Mouse (Mus musculus): ENCODE results near the gene Mdm4.

The Mdm4 gene

GRCm38 (mm10) chr1:132947811-132948210 is 82.5 kb downstream of the Mdm4 start:
- DNase-seq (ENCODE audit: low spot score in 2 of 2): no peak

GRCm38 (mm10) chr1:132945826-132946225 is 84.5 kb downstream of the Mdm4 start:
- no peak for DNase-seq (ENCODE audit: low spot score in 2 of 2)

- no peak for DNase-seq (ENCODE audit: low spot score in 2 of 2)
Observed at GRCm38 (mm10) chr1:132938975-132939374, 91.4 kb downstream of the Mdm4 start.

GRCm38 (mm10) chr1:132937296-132938030 is 92.9 kb downstream of the Mdm4 start:
- no peak for DNase-seq (ENCODE audit: low spot score in 2 of 2)

GRCm38 (mm10) chr1:132934856-132935255 is 95.5 kb downstream of the Mdm4 start:
- DNase-seq (ENCODE audit: low spot score in 2 of 2): peak; percentile 56 to 67

GRCm38 (mm10) chr1:132932421-132932820 is 97.9 kb downstream of the Mdm4 start:
- no peak for DNase-seq (ENCODE audit: low spot score in 2 of 2)

GRCm38 (mm10) chr1:132930291-132930690 is 100.1 kb downstream of the Mdm4 start:
- no peak for DNase-seq (ENCODE audit: low spot score in 2 of 2)

- no peak for DNase-seq (ENCODE audit: low spot score in 2 of 2)
Observed at GRCm38 (mm10) chr1:132928907-132929250, 101.5 kb downstream of the Mdm4 start.

GRCm38 (mm10) chr1:132928032-132928906 is 102.1 kb downstream of the Mdm4 start:
- no peak for DNase-seq (ENCODE audit: low spot score in 2 of 2)

GRCm38 (mm10) chr1:132925270-132925669 is 105.1 kb downstream of the Mdm4 start:
- DNase-seq (ENCODE audit: low spot score in 2 of 2): no peak

- no peak for DNase-seq (ENCODE audit: low spot score in 2 of 2)
Observed at GRCm38 (mm10) chr1:132922257-132922656, 108.1 kb downstream of the Mdm4 start.

- DNase-seq (ENCODE audit: low spot score in 2 of 2): no peak
Observed at GRCm38 (mm10) chr1:132921071-132921470, 109.3 kb downstream of the Mdm4 start.

GRCm38 (mm10) chr1:132919258-132919657 is 111.1 kb downstream of the Mdm4 start:
- no peak for DNase-seq (ENCODE audit: low spot score in 2 of 2)

GRCm38 (mm10) chr1:132918117-132918680 is 112.2 kb downstream of the Mdm4 start:
- no peak for DNase-seq (ENCODE audit: low spot score in 2 of 2)

- no peak for DNase-seq (ENCODE audit: low spot score in 2 of 2)
Observed at GRCm38 (mm10) chr1:132917554-132917953, 112.8 kb downstream of the Mdm4 start.

- DNase-seq (ENCODE audit: low spot score in 2 of 2): peak; percentile 68 to 87
Observed at GRCm38 (mm10) chr1:132915849-132916493, 114.4 kb downstream of the Mdm4 start.

- DNase-seq (ENCODE audit: low spot score in 2 of 2): no peak
Observed at GRCm38 (mm10) chr1:132910414-132911041, 119.8 kb downstream of the Mdm4 start.

- no peak for DNase-seq (ENCODE audit: low spot score in 2 of 2)
Observed at GRCm38 (mm10) chr1:132909951-132910350, 120.4 kb downstream of the Mdm4 start.

Measured in right cerebral cortex, postnatal 36 days (tissue).